ENCODE assay signal across 8 mouse cellular contexts in the genomic region with DNA sequence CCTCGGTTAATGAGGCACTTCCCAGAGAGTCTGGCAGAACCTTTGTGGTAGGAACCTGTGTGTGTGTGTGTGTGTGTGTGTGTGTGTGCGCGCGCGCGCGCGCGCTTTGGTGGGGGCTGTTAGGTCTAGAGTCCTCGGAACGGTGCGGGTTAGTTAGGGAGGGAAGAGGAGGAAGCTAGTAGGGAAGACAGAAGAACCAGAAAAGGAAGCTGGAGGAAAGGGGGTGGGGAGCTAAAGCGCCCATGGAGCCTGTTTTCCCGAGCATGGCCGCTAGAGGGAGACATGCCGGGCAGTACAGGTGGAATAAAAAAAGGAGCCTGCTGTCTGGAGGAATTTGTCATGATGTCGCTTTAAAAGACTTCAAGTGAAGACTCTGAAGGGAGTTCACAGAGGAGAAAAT. TPM values are rescaled to one million over a fixed set of nuclear protein-coding genes. Genes with fewer than 3 reads are reported as not detected.
DNase-seq lines count a peak whose midpoint lies in the region; ATAC-seq and TF ChIP-seq lines count a peak whose summit lies in the region.

No protein-coding gene starts in this region.

- peak; percentile 93 for TF ChIP-seq CTCF in Patski (IDR thresholded peaks at IDR 0.05)

- POLR2A ChIA-PET in Patski (lab: Charles Lee) = no interaction called here

- in situ Hi-C loops in Patski (cut with MboI; ENCODE audit: low pct_unique_long_range_greater_than_20kb) = no loop called here

- peak overlapping the region; percentile 96 for H3K4me2 ChIP-seq in forebrain, embryonic 14.5 days (ENCODE audit: low read length)
- peak overlapping the region; percentile 89 for H3K4me2 ChIP-seq in hindbrain, embryonic 13.5 days

- CTCF ChIA-PET in Patski (lab: Charles Lee) = no interaction called here

- no peaks in the 10 kb centered on the region for H3K9me3 ChIP-seq in forebrain, embryonic 14.5 days (replicated peaks; ENCODE audit: control insufficient read depth, low read length)
- no peaks in the 10 kb centered on the region for H3K9me3 ChIP-seq in hindbrain, embryonic 13.5 days

- peak overlapping the region; percentile 10; the same call in 1 of the 2 replicates for H3K4me3 ChIP-seq in forebrain, embryonic 14.5 days (ENCODE audit: low read depth, low read length)
- H3K4me3 ChIP-seq in hindbrain, embryonic 13.5 days = peak overlapping the region; percentile 32

- WGBS in forebrain, embryonic 14.5 days = 0% methylated on average over 17 of the region's 17 CpGs
- WGBS in hindbrain, embryonic 13.5 days = 1% methylated on average over 17 of the region's 17 CpGs

- no peak overlapping the region for H3K9ac ChIP-seq in forebrain, embryonic 14.5 days (ENCODE audit: low read length)
- no peak overlapping the region for H3K9ac ChIP-seq in hindbrain, embryonic 13.5 days

- DNase-seq in Patski (ENCODE audit: low read depth, low spot score) = peak; percentile 20
- DNase-seq in brain, embryonic 18.5 days (ENCODE audit: low read depth, low spot score) = peak; percentile 67
- peak; percentile 82 for DNase-seq in forebrain, embryonic 14.5 days (ENCODE audit: low spot score)
- DNase-seq in layer of hippocampus, postnatal 25 days (ENCODE audit: extremely low spot score in 1 of 2, low spot score in 1 of 2) = peak; percentile 83 to 93
- peak; percentile 21 for DNase-seq in lung, postnatal 36 days
- DNase-seq in right cerebral cortex, postnatal 14 days = peak; percentile 85

- ATAC-seq in Patski = peak; percentile 63
- peak; percentile 54 for ATAC-seq in forebrain, embryonic 14.5 days
- peak; percentile 19; the same call in 1 of the 2 replicates for ATAC-seq in hindbrain, embryonic 13.5 days (ENCODE audit: low FRiP score)
- no peak for ATAC-seq in inflammation-experienced regulatory T-cells, adult 6 months

- H3K36me3 ChIP-seq in forebrain, embryonic 14.5 days (ENCODE audit: control insufficient read depth, insufficient read depth, low read length) = no peaks in the 10 kb centered on the region
- H3K36me3 ChIP-seq in hindbrain, embryonic 13.5 days = no peaks in the 10 kb centered on the region

- H3K4me1 ChIP-seq in forebrain, embryonic 14.5 days (ENCODE audit: control insufficient read depth, insufficient read depth, low read length) = peaks cover 5% of the 10 kb centered on the region; the same call in 1 of the 2 replicates
- peaks cover 27% of the 10 kb centered on the region for H3K4me1 ChIP-seq in hindbrain, embryonic 13.5 days (replicated peaks)

- H3K27ac ChIP-seq in forebrain, embryonic 14.5 days (ENCODE audit: low read depth, low read length) = no peak overlapping the region
- H3K27ac ChIP-seq in hindbrain, embryonic 13.5 days = no peak overlapping the region

- H3K27me3 ChIP-seq in Patski = peaks cover 27% of the 10 kb centered on the region
- H3K27me3 ChIP-seq in forebrain, embryonic 14.5 days (replicated peaks; ENCODE audit: control insufficient read depth, insufficient read depth, low read length) = peaks cover 16% of the 10 kb centered on the region
- H3K27me3 ChIP-seq in hindbrain, embryonic 13.5 days = peaks cover 29% of the 10 kb centered on the region

RNA-seq across cellular contexts. Expression of a gene that starts 1.2 kb away (rescaled TPM):
- polyA plus RNA-seq in Patski (2021) = 0.41 TPM
- 1.9 and 3.2 TPM in 2 replicates for polyA plus RNA-seq in forebrain, embryonic 14.5 days (2014; fragmentation: Nextera tagmentation; extraction: Ambion mirVana)
- polyA plus RNA-seq in hindbrain, embryonic 13.5 days (2015; fragmentation: Nextera tagmentation; extraction: Ambion mirVana) = 8.2 and 8.9 TPM in 2 replicates
- 10 to 100 TPM; 16.2 to 19.5 TPM for total RNA-seq in layer of hippocampus, postnatal 25 days (2021)
- polyA plus RNA-seq in inflammation-experienced regulatory T-cells, adult 6 months (2017; shearing (Covaris generic)) = under 1 TPM in 1 of 3 experiments, not detected in 2; 0.32 TPM

Comparison
In these comparisons a context has a peak if more than half of its experiments do, and no peak if none do; other contexts are left out.
1. DNase-seq: peak in every context shown above with its lines; median percentile 88 in layer of hippocampus, postnatal 25 days; 85 in right cerebral cortex, postnatal 14 days; 82 in forebrain, embryonic 14.5 days; 67 in brain, embryonic 18.5 days; 21 in lung, postnatal 36 days; 20 in Patski.